Mouse (Mus musculus) MEL (cell line): ENCODE measurements around the gene Ubqln5. TPM values are rescaled to one million over a fixed set of nuclear protein-coding genes. Genes with fewer than 3 reads are reported as not detected.

ENCODE experiments used
- DNase-seq: peaks from one replicate; pipeline ENCODE4 v3.0.0; 2011; ENCODE audit warnings: low read depth, low spot score
- H3K27ac ChIP-seq: 2 replicates; pipeline ENCODE4 v1.5.1; 2012; ENCODE audit warnings: low read depth, mild to moderate bottlenecking, control low read depth, low read length, moderate library complexity; ENCODE audit not compliant: control insufficient read depth
- H3K27me3 ChIP-seq, 2 experiments: fragments of 150-350 bp in 1 of 2; sonication (generic) in 1 of 2; 2 replicates each; pipeline ENCODE4 v1.6.1; 2012; ENCODE audit warnings: low read length in 2 of 2, mild to moderate bottlenecking in 2 of 2, improper control_type of control experiment in 1 of 2, moderate library complexity in 1 of 2; ENCODE audit not compliant: insufficient read depth in 2 of 2, control insufficient read depth in 1 of 2
- H3K36me3 ChIP-seq, 2 experiments: 2 replicates each; pipeline ENCODE4 v1.6.1; 2012 to 2014; ENCODE audit warnings: low read length in 2 of 2, improper control_type of control experiment in 1 of 2, inconsistent platforms in 1 of 2, mild to moderate bottlenecking in 1 of 2; ENCODE audit not compliant: insufficient read depth in 2 of 2, control insufficient read depth in 1 of 2
- H3K4me1 ChIP-seq, 2 experiments: fragments of 150-350 bp in 1 of 2; sonication (generic) in 1 of 2; 2 replicates each; pipeline ENCODE4 v1.6.1; 2012; ENCODE audit warnings: low read length in 2 of 2, improper control_type of control experiment in 1 of 2, mild to moderate bottlenecking in 1 of 2; ENCODE audit not compliant: insufficient read depth in 2 of 2, control insufficient read depth in 1 of 2
- H3K4me3 ChIP-seq, 2 experiments: fragments of 150-350 bp in 1 of 2; sonication (generic) in 1 of 2; 2 replicates each; pipeline ENCODE4 v1.5.1; 2012; ENCODE audit warnings: low read depth in 2 of 2, low read length in 2 of 2, mild to moderate bottlenecking in 2 of 2, moderate library complexity in 2 of 2, control low read depth in 1 of 2, improper control_type of control experiment in 1 of 2; ENCODE audit not compliant: control insufficient read depth in 1 of 2, insufficient read depth in 1 of 2
- H3K79me2 ChIP-seq: 2 replicates; pipeline ENCODE4 v1.6.1; 2012; ENCODE audit warnings: mild to moderate bottlenecking, low read length, moderate library complexity; ENCODE audit not compliant: control insufficient read depth, poor library complexity, insufficient read depth
- H3K9ac ChIP-seq: 2 replicates; pipeline ENCODE4 v1.6.1; 2012; ENCODE audit warnings: low read depth, mild to moderate bottlenecking, control low read depth, low read length, moderate library complexity; ENCODE audit not compliant: control insufficient read depth, poor library complexity, severe bottlenecking
- H3K9me3 ChIP-seq: fragments of 150-350 bp; sonication (generic); replicated peaks from 2 replicates; pipeline ENCODE4 v1.6.1; 2012; ENCODE audit warnings: mild to moderate bottlenecking, low read length, improper control_type of control experiment, moderate library complexity; ENCODE audit not compliant: insufficient read depth
- ETS1 ChIP-seq: IDR thresholded peaks from 2 replicates; pipeline ENCODE4 v1.6.1; 2012; ENCODE audit warnings: low read depth, mild to moderate bottlenecking, inconsistent platforms, low read length, improper control_type of control experiment, moderate library complexity
- GATA1 ChIP-seq: IDR thresholded peaks from 2 replicates; pipeline ENCODE4 v1.6.1; 2011; ENCODE audit warnings: low read depth, low read length, improper control_type of control experiment
- MYB ChIP-seq: IDR thresholded peaks from 2 replicates; pipeline ENCODE4 v1.6.1; 2011; ENCODE audit warnings: mild to moderate bottlenecking, low read depth, low read length, improper control_type of control experiment
- NELFE ChIP-seq: IDR thresholded peaks from 2 replicates; pipeline ENCODE4 v1.6.1; 2011; ENCODE audit warnings: low read depth, low read length, improper control_type of control experiment
- POLR2AphosphoS2 ChIP-seq: IDR thresholded peaks from 2 replicates; pipeline ENCODE4 v1.6.1; 2011; ENCODE audit warnings: low read length, improper control_type of control experiment
- TBP ChIP-seq: IDR thresholded peaks from 2 replicates; pipeline ENCODE4 v1.8.0; 2011; ENCODE audit warnings: low read depth, low read length, improper control_type of control experiment
- polyA plus RNA-seq, 2 experiments: library from polyadenylated mRNA; stranded (reverse) in 1 of 2; unstranded in 1 of 2; fragments of >175 nt in 1 of 2; fragments of >200 nt in 1 of 2; gene quantifications; 2 replicates each; pipeline versions ENCODE4 v1.2.1 to v1.2.4; 2012; ENCODE audit warnings: low replicate concordance in 2 of 2, low read depth in 1 of 2; ENCODE audit not compliant: insufficient read length in 2 of 2, insufficient read depth in 1 of 2, missing spikeins in 1 of 2
- total RNA-seq: library from RNA; depleted of rRNA; stranded (reverse); fragments of 300-350 nt; gene quantifications from 2 replicates; pipeline ENCODE4 v1.2.3, GENCODE M21; 2012; rRNA removed

Ubqln5 gene
- total and polyA plus RNA-seq, 3 experiments, result not detected

DNA sequence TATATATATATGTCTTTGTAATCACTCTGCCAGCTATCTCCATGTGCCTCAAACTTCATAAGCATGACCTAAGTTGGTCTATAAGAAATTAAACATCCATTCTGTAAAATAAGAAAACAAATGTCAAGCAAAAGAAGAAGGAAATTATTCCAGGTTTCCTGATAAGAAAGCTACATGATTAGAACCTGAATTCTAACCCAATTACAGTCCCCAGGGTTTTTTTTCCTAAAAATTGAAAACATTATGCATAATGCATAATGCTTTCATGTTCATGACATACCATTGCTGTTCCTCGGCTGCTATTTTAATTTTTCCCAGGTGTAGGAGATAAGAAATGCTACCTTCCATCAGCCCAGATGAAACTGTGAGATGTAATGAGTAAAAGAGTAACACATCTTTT is 44.3 kb downstream of the Ubqln5 start, which contains the start of gene Olfr645:
TSS of gene Olfr645 (minus strand) at position 101 of the 400 bp plus-strand sequence.
- Histone ChIP-seq H3K27me3 (peaks cover 0 to 2% of the 10 kb centered on the region in 2 experiments; a peak in 1 of 4 replicates), H3K36me3 (no peaks in the 10 kb centered on the region), H3K4me1 (no peaks in the 10 kb centered on the region), H3K4me3 (no peak within 1 kb of the TSS), H3K9me3 (no peaks in the 10 kb centered on the region), H3K27ac (no peak within 1 kb of the TSS), H3K79me2 (no peaks in the 10 kb centered on the region), H3K9ac (no peak within 1 kb of the TSS)
- no peak for DNase-seq
- TF ChIP-seq ETS1, result no peak
- TF ChIP-seq NELFE, result no peak
- no peak for TF ChIP-seq GATA1
- no peak for TF ChIP-seq POLR2AphosphoS2
- TF ChIP-seq TBP, result no peak
- TF ChIP-seq MYB, result no peak

Other genes starting within 250 kb of the Ubqln5 start
- gene Olfr66, start 243.6 kb downstream of the Ubqln5 start, total RNA-seq, result not detected in 2 replicates
- not detected for gene Olfr66, start 243.6 kb downstream of the Ubqln5 start, polyA plus RNA-seq
- gene Olfr64, start 235.3 kb downstream of the Ubqln5 start, total RNA-seq, result not detected in 2 replicates
- gene Olfr64, start 235.3 kb downstream of the Ubqln5 start, polyA plus RNA-seq, result not detected
- not detected in 2 replicates for gene Olfr65, start 226.3 kb downstream of the Ubqln5 start, total RNA-seq
- gene Olfr65, start 226.3 kb downstream of the Ubqln5 start, polyA plus RNA-seq, result not detected
- not detected in 2 replicates for gene Olfr631, start 201.0 kb downstream of the Ubqln5 start, total RNA-seq
- gene Olfr631, start 201.0 kb downstream of the Ubqln5 start, polyA plus RNA-seq, result not detected
- gene Olfr632, start 195.5 kb downstream of the Ubqln5 start, total RNA-seq, result not detected in 2 replicates
- not detected for gene Olfr632, start 195.5 kb downstream of the Ubqln5 start, polyA plus RNA-seq
- gene Olfr633, start 185.4 kb downstream of the Ubqln5 start, total RNA-seq, result not detected in 2 replicates
- gene Olfr633, start 185.4 kb downstream of the Ubqln5 start, polyA plus RNA-seq, result not detected
- gene Olfr635, start 158.7 kb downstream of the Ubqln5 start, total RNA-seq, result not detected in 2 replicates
- gene Olfr635, start 158.7 kb downstream of the Ubqln5 start, polyA plus RNA-seq, result not detected
- not detected in 2 replicates for gene Olfr638, start 131.1 kb downstream of the Ubqln5 start, total RNA-seq
- gene Olfr638, start 131.1 kb downstream of the Ubqln5 start, polyA plus RNA-seq, result not detected
- gene Olfr639, start 112.5 kb downstream of the Ubqln5 start, total RNA-seq, result not detected in 2 replicates
- gene Olfr639, start 112.5 kb downstream of the Ubqln5 start, polyA plus RNA-seq, result under 1 TPM in 1 of 2 experiments, not detected in 1; 0.03 TPM
- not detected in 2 replicates for gene Olfr640, start 104.3 kb downstream of the Ubqln5 start, total RNA-seq
- gene Olfr640, start 104.3 kb downstream of the Ubqln5 start, polyA plus RNA-seq, result not detected
- gene Olfr641, start 94.4 kb downstream of the Ubqln5 start, total RNA-seq, result not detected in 2 replicates
- not detected for gene Olfr641, start 94.4 kb downstream of the Ubqln5 start, polyA plus RNA-seq
- gene Olfr642, start 77.2 kb downstream of the Ubqln5 start, total RNA-seq, result not detected in 2 replicates
- gene Olfr642, start 77.2 kb downstream of the Ubqln5 start, polyA plus RNA-seq, result not detected
- not detected in 2 replicates for gene 4930516K23Rik, start 68.4 kb downstream of the Ubqln5 start, total RNA-seq
- not detected for gene 4930516K23Rik, start 68.4 kb downstream of the Ubqln5 start, polyA plus RNA-seq
- gene Olfr644, start 58.0 kb downstream of the Ubqln5 start, total RNA-seq, result not detected in 2 replicates
- not detected for gene Olfr644, start 58.0 kb downstream of the Ubqln5 start, polyA plus RNA-seq
- not detected in 2 replicates for gene Olfr645, start 44.4 kb downstream of the Ubqln5 start, total RNA-seq
- gene Olfr645, start 44.4 kb downstream of the Ubqln5 start, polyA plus RNA-seq, result not detected
- not detected in 2 replicates for gene Olfr646, start 25.0 kb downstream of the Ubqln5 start, total RNA-seq
- gene Olfr646, start 25.0 kb downstream of the Ubqln5 start, polyA plus RNA-seq, result not detected
- not detected in 2 replicates for gene Olfr643, start 7.6 kb upstream of the Ubqln5 start, total RNA-seq
- gene Olfr643, start 7.6 kb upstream of the Ubqln5 start, polyA plus RNA-seq, result not detected
- not detected in 2 replicates for gene Ubqln3, start 13.5 kb upstream of the Ubqln5 start, total RNA-seq
- not detected for gene Ubqln3, start 13.5 kb upstream of the Ubqln5 start, polyA plus RNA-seq
- gene Ubqlnl, start 20.7 kb upstream of the Ubqln5 start, total RNA-seq, result not detected in 2 replicates
- not detected for gene Ubqlnl, start 20.7 kb upstream of the Ubqln5 start, polyA plus RNA-seq
- gene Olfm5, start 35.0 kb upstream of the Ubqln5 start, total RNA-seq, result not detected in 2 replicates
- gene Olfm5, start 35.0 kb upstream of the Ubqln5 start, polyA plus RNA-seq, result not detected
- gene Olfr648, start 53.6 kb upstream of the Ubqln5 start, total RNA-seq, result not detected in 2 replicates
- not detected for gene Olfr648, start 53.6 kb upstream of the Ubqln5 start, polyA plus RNA-seq
- gene Olfr649, start 66.2 kb upstream of the Ubqln5 start, total RNA-seq, result not detected in 2 replicates
- not detected for gene Olfr649, start 66.2 kb upstream of the Ubqln5 start, polyA plus RNA-seq
- gene Trim6, start 89.0 kb upstream of the Ubqln5 start, total RNA-seq, result not detected in 2 replicates
- gene Trim6, start 89.0 kb upstream of the Ubqln5 start, polyA plus RNA-seq, result 1 to 10 TPM in 1 of 2 experiments, not detected in 1; 4.1 TPM
- gene Trim34a, start 114.6 kb upstream of the Ubqln5 start, total RNA-seq, result 0.23 and 0.42 TPM in 2 replicates
- gene Trim34a, start 114.6 kb upstream of the Ubqln5 start, polyA plus RNA-seq, result under 1 TPM in 1 of 2 experiments, not detected in 1; 0.58 TPM
- gene Trim5, start 158.3 kb upstream of the Ubqln5 start, total RNA-seq, result not detected in 2 replicates
- gene Trim5, start 158.3 kb upstream of the Ubqln5 start, polyA plus RNA-seq, result under 1 TPM in 1 of 2 experiments, not detected in 1; 0.11 TPM
- gene Trim12a, start 185.6 kb upstream of the Ubqln5 start, total RNA-seq, result not detected in 2 replicates
- under 1 TPM in 1 of 2 experiments, not detected in 1; 0.14 TPM for gene Trim12a, start 185.6 kb upstream of the Ubqln5 start, polyA plus RNA-seq
- gene Trim34b, start 199.6 kb upstream of the Ubqln5 start, total RNA-seq, result 0.42 and 0.69 TPM in 2 replicates
- under 1 TPM in 1 of 2 experiments, not detected in 1; 0.74 TPM for gene Trim34b, start 199.6 kb upstream of the Ubqln5 start, polyA plus RNA-seq
- gene Trim12c, start 223.5 kb upstream of the Ubqln5 start, total RNA-seq, result 4.8 and 5.0 TPM in 2 replicates
- 1 to 10 TPM in 1 of 2 experiments, not detected in 1; 6.9 TPM for gene Trim12c, start 223.5 kb upstream of the Ubqln5 start, polyA plus RNA-seq
- gene Trim30b, start 240.1 kb upstream of the Ubqln5 start, total RNA-seq, result not detected in 2 replicates
- gene Trim30b, start 240.1 kb upstream of the Ubqln5 start, polyA plus RNA-seq, result under 1 TPM in 1 of 2 experiments, not detected in 1; 0.04 TPM